Mouse (Mus musculus) megakaryocyte-erythroid progenitor cell, adult 5 weeks (primary cell): ENCODE measurements around the gene Gm43552. TPM values are rescaled to one million over a fixed set of nuclear protein-coding genes. Genes with fewer than 3 reads are reported as not detected.

Experiments used
- polyA plus RNA-seq: library from polyadenylated mRNA; stranded (reverse); fragments of >175 nt; gene quantifications from 2 replicates; pipeline ENCODE4 v1.2.3, GENCODE M21; 2012

Gene Gm43552
- polyA plus RNA-seq: 100.0 and 113 TPM in 2 replicates

DNA sequence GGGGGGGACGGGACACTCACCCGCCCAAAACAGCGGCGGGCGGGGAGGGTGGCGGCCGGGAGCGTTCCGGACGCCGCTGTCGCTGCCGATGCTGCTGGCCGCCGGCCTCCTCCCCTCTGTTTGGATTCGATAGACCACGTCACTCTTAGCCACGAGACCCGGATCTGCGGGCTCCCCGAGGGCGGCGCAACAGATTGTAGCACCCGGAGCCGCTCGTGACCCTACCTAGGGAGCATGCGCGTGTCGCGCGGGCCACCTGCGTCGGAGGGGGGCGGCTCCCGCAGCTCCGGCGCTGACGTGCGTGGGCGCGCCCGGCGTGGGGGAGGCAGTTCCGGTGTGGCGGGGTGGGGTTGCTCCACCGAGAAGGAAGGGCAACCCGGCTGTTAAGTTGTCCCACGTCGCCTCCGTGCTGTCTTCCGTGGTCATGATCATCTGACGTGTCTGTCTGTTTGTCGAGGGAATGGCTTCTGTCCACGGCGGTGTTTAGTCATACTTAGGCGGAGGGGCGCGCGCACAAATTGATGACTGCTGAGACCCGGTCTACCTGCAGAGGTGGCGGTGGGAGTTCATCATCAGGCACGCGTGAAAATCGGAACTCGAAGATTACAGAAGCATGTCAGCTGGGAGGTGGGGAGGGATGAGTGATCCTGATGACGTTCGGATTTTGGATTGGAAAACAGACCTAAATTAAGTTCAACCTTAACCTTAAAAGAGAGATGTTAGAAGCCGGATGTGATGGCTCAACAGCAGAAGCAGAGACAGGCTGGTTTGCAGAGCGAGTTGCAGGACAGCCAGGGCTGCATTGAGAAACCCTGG lies at the start of gene Gm43552:
TSS of gene Gm43552 (minus strand) at position 118 of the 816 bp plus-strand sequence.

DNA sequence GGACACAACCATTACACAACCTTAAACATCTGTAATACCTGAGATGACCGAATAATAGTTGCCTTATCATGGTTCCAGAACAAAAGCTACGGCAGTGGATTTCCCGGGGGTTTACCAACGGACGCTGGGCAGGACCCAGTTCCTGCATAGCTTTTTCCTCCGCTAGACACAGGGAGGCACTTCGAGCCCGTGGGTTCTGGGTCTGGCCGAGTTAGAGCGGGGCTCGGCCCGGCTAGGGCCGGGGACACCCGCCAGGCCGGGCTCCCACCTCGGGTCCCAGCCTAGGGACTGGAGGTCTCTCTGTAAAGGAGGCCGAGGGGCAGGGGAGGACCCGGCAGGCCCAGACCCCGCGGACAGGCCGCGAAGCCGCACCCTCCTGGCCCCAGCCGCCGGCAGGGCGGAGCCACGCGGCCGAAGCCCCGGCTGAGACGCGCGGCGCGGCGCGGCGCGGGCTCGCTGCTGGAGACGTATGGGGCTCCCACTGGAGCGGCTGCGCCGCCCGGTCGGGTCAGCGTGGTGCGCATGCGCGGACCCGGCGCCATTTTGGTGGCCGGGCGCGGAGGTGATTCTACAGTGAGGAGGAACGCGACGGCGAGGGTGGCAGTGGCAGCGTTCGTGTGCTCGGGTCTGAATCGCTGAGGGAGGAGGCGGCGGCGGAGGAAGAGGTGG lies 44.3 kb upstream of the Gm43552 start, which contains the start of the genes Smim14 and Ube2k:
TSS of gene Smim14 (minus strand) at position 434 of the 669 bp plus-strand sequence.
TSS of gene Ube2k (plus strand) at position 483 of the 669 bp plus-strand sequence.

DNA sequence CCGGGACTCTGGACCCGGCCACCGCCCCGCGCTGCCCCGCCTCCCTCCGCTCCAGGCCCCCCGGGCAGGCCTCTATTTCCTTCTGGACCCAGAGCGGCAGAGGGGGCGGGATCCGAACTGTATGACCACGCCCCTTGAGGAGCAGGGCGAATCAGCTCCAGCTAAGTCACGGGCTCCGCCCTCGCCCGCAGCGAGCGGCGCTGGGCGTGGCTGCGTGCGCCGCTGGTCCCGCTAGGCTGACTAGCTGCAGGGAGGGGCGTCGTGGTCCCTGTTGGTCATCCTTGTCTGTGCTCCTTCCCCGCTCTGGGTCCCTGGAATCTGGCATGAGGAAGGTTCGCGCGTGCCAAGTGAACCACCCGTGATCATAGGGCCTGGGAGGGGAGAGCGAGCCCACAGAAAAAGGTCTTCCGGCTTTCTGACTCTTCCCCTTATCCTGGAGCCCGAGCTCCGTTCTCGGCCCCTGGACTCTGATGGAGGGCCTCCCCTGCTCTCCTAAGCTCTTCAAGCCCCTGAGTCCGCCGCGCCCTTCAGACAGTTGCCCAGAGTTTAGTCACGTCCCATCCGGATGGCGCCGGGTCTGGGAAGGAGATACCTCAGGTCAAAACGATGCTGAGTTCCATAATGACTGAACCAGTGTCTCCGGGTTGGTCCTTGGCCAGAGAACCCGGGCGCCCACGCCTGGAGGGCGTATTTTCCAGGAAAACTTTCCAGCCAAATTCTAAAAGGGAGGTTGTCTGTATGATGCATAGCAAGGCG lies 56.6 kb downstream of the Gm43552 start, which contains the start of gene Ugdh:
TSS of gene Ugdh (minus strand) at position 144 of the 756 bp plus-strand sequence.

DNA sequence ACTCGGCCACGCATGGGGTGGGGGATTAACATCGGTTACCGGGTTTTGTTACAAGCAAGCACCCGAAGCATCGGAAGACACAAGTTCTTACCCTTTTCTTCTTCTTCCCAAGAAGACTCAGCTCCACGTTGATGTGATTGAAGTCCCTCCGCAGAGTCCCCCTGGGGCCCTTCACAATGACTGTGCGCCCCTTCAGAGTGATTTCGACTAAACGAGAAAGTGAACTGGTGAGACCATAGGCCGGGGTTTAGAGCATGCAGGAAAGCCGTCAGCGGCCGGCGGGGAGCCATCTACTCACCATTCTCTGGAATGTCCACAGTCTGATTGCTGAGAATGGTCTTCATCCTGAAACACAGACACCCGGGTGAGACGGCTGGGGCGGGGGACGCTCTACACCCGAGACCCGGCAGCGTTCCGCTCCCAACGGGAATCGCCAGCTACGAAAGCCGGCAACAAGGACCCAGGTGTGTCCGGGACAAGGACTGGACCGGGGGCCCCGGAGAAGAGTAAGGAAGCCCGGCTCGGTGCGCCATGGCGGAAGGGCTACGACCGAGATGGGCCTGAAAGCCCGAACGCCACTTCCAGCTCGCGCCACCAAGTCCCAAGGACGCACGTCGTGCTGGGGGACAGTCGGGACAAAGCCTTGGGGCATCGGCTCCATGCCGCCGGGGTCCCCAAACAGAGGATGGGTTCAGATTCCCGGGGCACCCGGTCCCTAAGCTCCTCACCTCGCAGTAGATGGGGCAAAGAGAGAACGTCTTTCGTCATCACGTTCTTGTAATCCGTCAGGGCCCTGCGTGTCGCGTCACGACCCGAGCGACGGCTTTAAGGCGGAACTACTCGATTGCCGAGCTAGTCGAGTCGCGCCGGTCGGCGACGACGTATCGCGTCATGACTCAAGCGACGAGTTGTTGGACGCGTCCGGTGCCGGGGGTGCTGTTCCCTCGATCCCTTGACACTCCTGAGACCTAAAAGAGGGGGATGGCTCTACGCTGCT lies 101.7 kb downstream of the Gm43552 start, which contains the start of the genes Rpl9 and Lias:
TSS of gene Rpl9 (minus strand) at position 797 of the 997 bp plus-strand sequence.
TSS of gene Lias (plus strand) at position 850 of the 997 bp plus-strand sequence.

Other genes with a start within 250 kb of the Gm43552 start
- gene Rfc1, start 157.2 kb downstream of the Gm43552 start, polyA plus RNA-seq: 19.7 and 20.9 TPM in 2 replicates
- not detected in 2 replicates for gene Klb, start 144.5 kb downstream of the Gm43552 start, polyA plus RNA-seq
- 61.7 and 74.9 TPM in 2 replicates for gene Rpl9, start 101.4 kb downstream of the Gm43552 start, polyA plus RNA-seq
- 6.9 and 7.3 TPM in 2 replicates for gene Lias, start 101.3 kb downstream of the Gm43552 start, polyA plus RNA-seq
- gene Ugdh, start 56.9 kb downstream of the Gm43552 start, polyA plus RNA-seq: 5.7 and 7.3 TPM in 2 replicates
- gene Smim14, start 44.4 kb upstream of the Gm43552 start, polyA plus RNA-seq: 41.1 and 48.7 TPM in 2 replicates
- 112 and 138 TPM in 2 replicates for gene Ube2k, start 44.4 kb upstream of the Gm43552 start, polyA plus RNA-seq
- gene Pds5a, start 205.4 kb upstream of the Gm43552 start, polyA plus RNA-seq: 14.1 and 17.7 TPM in 2 replicates